Mouse (Mus musculus) hindbrain, embryonic 10.5 days (tissue): Measurements from ENCODE around the gene Hist1h1b. TPM values are rescaled to one million over a fixed set of nuclear protein-coding genes. Genes with fewer than 3 reads are reported as not detected.
A peak's percentile ranks its signal among the peaks of the same experiment; 100 is the strongest.
"Not testable (repeated sequence)": the region's sequence is repeated elsewhere in the genome, so short reads cannot be mapped to it uniquely, and the experiment has no call there.

Source experiments
- DNase-seq: peaks from one replicate; pipeline ENCODE4 v3.0.0-alpha.2; 2017; ENCODE audit warnings: low spot score
- H3K27ac ChIP-seq: fragments of 300-500 bp; sonication (generic); 2 replicates; pipeline ENCODE4 v1.5.1; 2016; ENCODE audit warnings: mild to moderate bottlenecking, moderate library complexity
- H3K27me3 ChIP-seq: fragments of 300-500 bp; sonication (generic); 2 replicates; pipeline ENCODE4 v1.6.1; 2016; ENCODE audit warnings: mild to moderate bottlenecking; ENCODE audit not compliant: poor library complexity, insufficient read depth, severe bottlenecking
- H3K36me3 ChIP-seq: fragments of 300-500 bp; sonication (generic); 2 replicates; pipeline ENCODE4 v1.6.1; 2016; ENCODE audit warnings: mild to moderate bottlenecking, moderate library complexity
- H3K4me1 ChIP-seq: fragments of 300-500 bp; sonication (generic); replicated peaks from 2 replicates; pipeline ENCODE4 v1.6.1; 2016; ENCODE audit warnings: mild to moderate bottlenecking
- H3K4me3 ChIP-seq: fragments of 300-500 bp; sonication (generic); 2 replicates; pipeline ENCODE4 v1.5.1; 2016; ENCODE audit warnings: mild to moderate bottlenecking, moderate library complexity
- H3K9me3 ChIP-seq: fragments of 300-500 bp; sonication (generic); 2 replicates; pipeline ENCODE4 v1.6.1; 2016; ENCODE audit warnings: mild to moderate bottlenecking, moderate library complexity
- WGBS: fragments of 180-500 bp; shearing (Covaris S2); methylation state at CpG from one replicate; pipeline ENCODE4 v1.1.7; 2016; 5-methylcytosine and 5-hydroxymethylcytosine counted together
- polyA plus RNA-seq: library from polyadenylated mRNA; unstranded; fragments of >200 nt; fragmentation: Nextera tagmentation; extraction: Ambion mirVana; gene quantifications from 2 replicates; pipeline ENCODE4 v1.2.1, GENCODE M21; 2016

The Hist1h1b gene
- polyA plus RNA-seq, 1 experiment from 2014 or later, result 39.0 TPM

GRCm38 (mm10) chr13:21787760-21788593 lies 7.6 kb upstream of the Hist1h1b start:
- Histone ChIP-seq H3K4me3 (peak overlapping the region; percentile 45), H3K4me1 (peaks cover 48% of the 10 kb centered on the region), H3K36me3 (no peaks in the 10 kb centered on the region), H3K27ac (peak overlapping the region; percentile 88), H3K9me3 (no peaks in the 10 kb centered on the region), H3K27me3 (no peaks in the 10 kb centered on the region; the same call in 1 of the 2 replicates)
- WGBS, result 13% methylated on average over 17 of the region's 21 CpGs
- no peak for DNase-seq

- peak within 1 kb of the TSS; percentile 51 for H3K4me3 ChIP-seq
- peak within 1 kb of the TSS; percentile 91 for H3K27ac ChIP-seq
- not testable (repeated sequence) for H3K27me3 ChIP-seq, H3K9me3 ChIP-seq, H3K36me3 ChIP-seq
- peak; percentile 87 for DNase-seq
- H3K4me1 ChIP-seq, result peaks cover 56% of the 10 kb centered on the region
- WGBS, result under 1% methylated on average over 41 of the region's 63 CpGs
These were observed 6.6 kb upstream of the Hist1h1b start, which contains the start of the genes Hist1h2an and Hist1h2bp for GRCm38 (mm10) chr13:21786899-21787629. Gene Hist1h2an (minus strand): TSS chr13:21787218. Gene Hist1h2bp (plus strand): TSS chr13:21787461.

GRCm38 (mm10) chr13:21786189-21786898 lies 5.9 kb upstream of the Hist1h1b start:
- H3K27ac ChIP-seq, result peak overlapping the region; percentile 91
- no peaks in the 10 kb centered on the region; the same call in 1 of the 2 replicates for H3K27me3 ChIP-seq
- WGBS, result 6% methylated on average over 8 of the region's 8 CpGs
- peak; percentile 29 for DNase-seq
- no peaks in the 10 kb centered on the region for H3K36me3 ChIP-seq
- peak overlapping the region; percentile 51 for H3K4me3 ChIP-seq
- H3K9me3 ChIP-seq, result no peaks in the 10 kb centered on the region
- H3K4me1 ChIP-seq, result peaks cover 57% of the 10 kb centered on the region

GRCm38 (mm10) chr13:21784311-21784710 lies 3.9 kb upstream of the Hist1h1b start:
- Histone ChIP-seq H3K4me3 (peak overlapping the region; percentile 58), H3K4me1 (peaks cover 65% of the 10 kb centered on the region), H3K27ac (peak overlapping the region; percentile 95), H3K36me3 (no peaks in the 10 kb centered on the region), H3K9me3 (no peaks in the 10 kb centered on the region), H3K27me3 (no peaks in the 10 kb centered on the region)
- WGBS, result 22% methylated on average over 6 of the region's 6 CpGs
- no peak for DNase-seq

GRCm38 (mm10) chr13:21783734-21784161 lies 3.3 kb upstream of the Hist1h1b start:
- DNase-seq, result peak; percentile 60
- peaks cover 59% of the 10 kb centered on the region for H3K4me1 ChIP-seq

GRCm38 (mm10) chr13:21783255-21783617 lies 2.8 kb upstream of the Hist1h1b start, which contains the start of gene Hist1h3i:
Gene Hist1h3i (minus strand): TSS chr13:21783370.
- no peaks in the 10 kb centered on the region for H3K36me3 ChIP-seq
- H3K27me3 ChIP-seq, result no peaks in the 10 kb centered on the region
- peak within 1 kb of the TSS; percentile 97 for H3K27ac ChIP-seq
- under 1% methylated on average over 17 of the region's 20 CpGs for WGBS
- H3K9me3 ChIP-seq, result no peaks in the 10 kb centered on the region
- H3K4me3 ChIP-seq, result peak within 1 kb of the TSS; percentile 58
- peak; percentile 57 for DNase-seq
- H3K4me1 ChIP-seq, result peaks cover 58% of the 10 kb centered on the region

More at GRCm38 (mm10) chr13:21783734-21784161, 3.3 kb upstream of the Hist1h1b start:
- H3K36me3 ChIP-seq, result no peaks in the 10 kb centered on the region
- H3K4me3 ChIP-seq, result peak overlapping the region; percentile 58
- H3K9me3 ChIP-seq, result no peaks in the 10 kb centered on the region
- peak overlapping the region; percentile 95 for H3K27ac ChIP-seq
- 1% methylated on average over 9 of the region's 9 CpGs for WGBS
- H3K27me3 ChIP-seq, result no peaks in the 10 kb centered on the region

GRCm38 (mm10) chr13:21782361-21783254 lies 2.2 kb upstream of the Hist1h1b start:
- peak overlapping the region; percentile 58 for H3K4me3 ChIP-seq
- DNase-seq, result peak; percentile 57
- H3K27me3 ChIP-seq, H3K36me3 ChIP-seq, H3K9me3 ChIP-seq: not testable (repeated sequence)
- H3K27ac ChIP-seq, result peak overlapping the region; percentile 97
- H3K4me1 ChIP-seq, result peaks cover 56% of the 10 kb centered on the region
- 1% methylated on average over 15 of the region's 35 CpGs for WGBS

- no peak for DNase-seq
- H3K4me3 ChIP-seq, result peak overlapping the region; percentile 58; the same call in 1 of the 2 replicates
- 81% methylated on average over 1 of the region's 1 CpGs for WGBS
These were observed 1.2 kb upstream of the Hist1h1b start for GRCm38 (mm10) chr13:21781639-21782038.

GRCm38 (mm10) chr13:21781021-21781555 lies 663 bp upstream of the Hist1h1b start:
- Histone ChIP-seq H3K36me3 (no peaks in the 10 kb centered on the region), H3K9me3 (no peaks in the 10 kb centered on the region), H3K4me3 (peak overlapping the region; percentile 77), H3K4me1 (peaks cover 55% of the 10 kb centered on the region), H3K27me3 (no peaks in the 10 kb centered on the region), H3K27ac (peak overlapping the region; percentile 97)
- no peak for DNase-seq
- WGBS, result 45% methylated on average over 6 of the region's 6 CpGs

More at GRCm38 (mm10) chr13:21781639-21782038, 1.2 kb upstream of the Hist1h1b start:
- no peaks in the 10 kb centered on the region for H3K36me3 ChIP-seq
- H3K4me1 ChIP-seq, result peaks cover 61% of the 10 kb centered on the region
- no peaks in the 10 kb centered on the region for H3K27me3 ChIP-seq
- no peaks in the 10 kb centered on the region for H3K9me3 ChIP-seq
- H3K27ac ChIP-seq, result peak overlapping the region; percentile 97

GRCm38 (mm10) chr13:21778814-21779766 lies 1.3 kb downstream of the Hist1h1b start:
- H3K9me3 ChIP-seq, result no peaks in the 10 kb centered on the region
- peaks cover 44% of the 10 kb centered on the region for H3K4me1 ChIP-seq
- H3K27ac ChIP-seq, result peak overlapping the region; percentile 97
- WGBS, result 8% methylated on average over 33 of the region's 33 CpGs
- peak overlapping the region; percentile 77 for H3K4me3 ChIP-seq
- peak; percentile 74 for DNase-seq
- no peaks in the 10 kb centered on the region for H3K27me3 ChIP-seq
- no peaks in the 10 kb centered on the region for H3K36me3 ChIP-seq
